Mouse (Mus musculus): ENCODE data around the gene E2f6. TPM values are rescaled to one million over a fixed set of nuclear protein-coding genes. Genes with fewer than 3 reads are reported as not detected.

The E2f6 gene
- total and polyA plus RNA-seq, 3 experiments = 46.7 to 84.1 (median 79.1) TPM

- TF ChIP-seq CTCF (IDR thresholded peaks at IDR 0.05) (no peak), EP300 (IDR thresholded peaks at IDR 0.05; ENCODE audit: insufficient read depth, low read depth, low read length) (no peak), POLR2A (IDR thresholded peaks at IDR 0.05; ENCODE audit: insufficient read depth, low read depth, low read length) (no peak)
- intact Hi-C loops (cut with DNase I) = no loop called here
- Histone ChIP-seq H3K4me3 (no peak overlapping the region), H3K27ac (no peak overlapping the region), H3K36me3 (ENCODE audit: control insufficient read depth, insufficient read depth, low read length) (peaks cover 4% of the 10 kb centered on the region), H3K79me2 (replicated peaks; ENCODE audit: control insufficient read depth, insufficient read depth, low read length) (no peaks in the 10 kb centered on the region), H3K27me3 (ENCODE audit: control insufficient read depth, insufficient read depth, low read length) (no peaks in the 10 kb centered on the region), H3K9ac (ENCODE audit: low read depth, low read length) (no peak overlapping the region), H3K4me1 (ENCODE audit: control insufficient read depth, insufficient read depth, low read length) (peaks cover 2% of the 10 kb centered on the region; the same call in 1 of the 2 replicates)
- 90% methylated on average over 4 of the region's 4 CpGs for WGBS
- no peak for DNase-seq
Observed at GRCm38 (mm10) chr12:16817147-16817546, 6.4 kb downstream of the E2f6 start.

GRCm38 (mm10) chr12:16818513-16818912 is 7.8 kb downstream of the E2f6 start:
- Histone ChIP-seq H3K79me2 (replicated peaks; ENCODE audit: control insufficient read depth, insufficient read depth, low read length) (no peaks in the 10 kb centered on the region), H3K27ac (no peak overlapping the region), H3K9ac (ENCODE audit: low read depth, low read length) (no peak overlapping the region), H3K27me3 (ENCODE audit: control insufficient read depth, insufficient read depth, low read length) (no peaks in the 10 kb centered on the region), H3K4me3 (no peak overlapping the region), H3K36me3 (ENCODE audit: control insufficient read depth, insufficient read depth, low read length) (peaks cover 2% of the 10 kb centered on the region), H3K4me1 (ENCODE audit: control insufficient read depth, insufficient read depth, low read length) (no peaks in the 10 kb centered on the region; the same call in 1 of the 2 replicates)
- intact Hi-C loops (cut with DNase I) = no loop called here
- TF ChIP-seq EP300 (IDR thresholded peaks at IDR 0.05; ENCODE audit: insufficient read depth, low read depth, low read length) (no peak), POLR2A (IDR thresholded peaks at IDR 0.05; ENCODE audit: insufficient read depth, low read depth, low read length) (no peak)
- 82% methylated on average over 11 of the region's 11 CpGs for WGBS
- DNase-seq = no peak

- no peak overlapping the region for H3K4me3 ChIP-seq
- H3K27me3 ChIP-seq (ENCODE audit: control insufficient read depth, insufficient read depth, low read length) = no peaks in the 10 kb centered on the region
- H3K36me3 ChIP-seq (ENCODE audit: control insufficient read depth, insufficient read depth, low read length) = peaks cover 2% of the 10 kb centered on the region; the same call in 1 of the 2 replicates
- peak overlapping the region; percentile 56 for H3K27ac ChIP-seq
- WGBS = 41% methylated on average over 7 of the region's 7 CpGs
- intact Hi-C loops (cut with DNase I) = loop anchor here (10.0 kb wide), 1 partner anchor 114 kb away; no protein-coding TSS in a partner anchor
- no peak for TF ChIP-seq POLR2A (IDR thresholded peaks at IDR 0.05; ENCODE audit: insufficient read depth, low read depth, low read length)
- peak; percentile 20; the same call in 1 of the 2 replicates for TF ChIP-seq CTCF (IDR thresholded peaks at IDR 0.05)
- H3K9ac ChIP-seq (ENCODE audit: low read depth, low read length) = no peak overlapping the region
- no peaks in the 10 kb centered on the region for H3K79me2 ChIP-seq (replicated peaks; ENCODE audit: control insufficient read depth, insufficient read depth, low read length)
- peak in 1 of 2 experiments; percentile 61 for DNase-seq
- no peaks in the 10 kb centered on the region; the same call in 1 of the 2 replicates for H3K4me1 ChIP-seq (ENCODE audit: control insufficient read depth, insufficient read depth, low read length)
Observed at GRCm38 (mm10) chr12:16820761-16821160, 10.0 kb downstream of the E2f6 start.

- Histone ChIP-seq H3K27ac (no peak overlapping the region), H3K4me3 (no peak overlapping the region), H3K27me3 (ENCODE audit: control insufficient read depth, insufficient read depth, low read length) (no peaks in the 10 kb centered on the region), H3K9ac (ENCODE audit: low read depth, low read length) (no peak overlapping the region), H3K79me2 (replicated peaks; ENCODE audit: control insufficient read depth, insufficient read depth, low read length) (no peaks in the 10 kb centered on the region), H3K36me3 (ENCODE audit: control insufficient read depth, insufficient read depth, low read length) (peaks cover 2% of the 10 kb centered on the region; the same call in 1 of the 2 replicates), H3K4me1 (ENCODE audit: control insufficient read depth, insufficient read depth, low read length) (no peaks in the 10 kb centered on the region; the same call in 1 of the 2 replicates)
- DNase-seq = no peak
- WGBS = 94% methylated on average over 10 of the region's 10 CpGs
- TF ChIP-seq EP300 (IDR thresholded peaks at IDR 0.05; ENCODE audit: insufficient read depth, low read depth, low read length) = no peak
- TF ChIP-seq POLR2A (IDR thresholded peaks at IDR 0.05; ENCODE audit: insufficient read depth, low read depth, low read length) = no peak
- no peak for TF ChIP-seq CTCF (IDR thresholded peaks at IDR 0.05)
- intact Hi-C loops (cut with DNase I) = loop anchor here (10.0 kb wide), 1 partner anchor 113 kb away; no protein-coding TSS in a partner anchor
Observed at GRCm38 (mm10) chr12:16822181-16822734, 11.5 kb downstream of the E2f6 start.

GRCm38 (mm10) chr12:16823701-16824100 is 12.9 kb downstream of the E2f6 start:
- intact Hi-C loops (cut with DNase I) = loop anchor here (10.0 kb wide), 1 partner anchor 111 kb away; no protein-coding TSS in a partner anchor
- Histone ChIP-seq H3K27ac (no peak overlapping the region), H3K27me3 (ENCODE audit: control insufficient read depth, insufficient read depth, low read length) (no peaks in the 10 kb centered on the region), H3K79me2 (replicated peaks; ENCODE audit: control insufficient read depth, insufficient read depth, low read length) (no peaks in the 10 kb centered on the region), H3K4me3 (no peak overlapping the region), H3K36me3 (ENCODE audit: control insufficient read depth, insufficient read depth, low read length) (peaks cover 2% of the 10 kb centered on the region; the same call in 1 of the 2 replicates), H3K4me1 (ENCODE audit: control insufficient read depth, insufficient read depth, low read length) (peaks cover 4% of the 10 kb centered on the region), H3K9ac (ENCODE audit: low read depth, low read length) (no peak overlapping the region)
- 76% methylated on average over 1 of the region's 1 CpGs for WGBS
- DNase-seq = no peak
- TF ChIP-seq EP300 (IDR thresholded peaks at IDR 0.05; ENCODE audit: insufficient read depth, low read depth, low read length) (no peak), CTCF (IDR thresholded peaks at IDR 0.05) (no peak), POLR2A (IDR thresholded peaks at IDR 0.05; ENCODE audit: insufficient read depth, low read depth, low read length) (no peak)

- no peaks in the 10 kb centered on the region for H3K27me3 ChIP-seq (ENCODE audit: control insufficient read depth, insufficient read depth, low read length)
- no peaks in the 10 kb centered on the region; the same call in 1 of the 2 replicates for H3K36me3 ChIP-seq (ENCODE audit: control insufficient read depth, insufficient read depth, low read length)
- peak; percentile 76 for TF ChIP-seq CTCF (IDR thresholded peaks at IDR 0.05)
- 0 out of 2 replicates have a peak, but pooled peaks have one; percentile 11 for TF ChIP-seq POLR2A (IDR thresholded peaks at IDR 0.05; ENCODE audit: insufficient read depth, low read depth, low read length)
- peak; percentile 57; the same call in 1 of the 2 replicates for TF ChIP-seq EP300 (IDR thresholded peaks at IDR 0.05; ENCODE audit: insufficient read depth, low read depth, low read length)
- intact Hi-C loops (cut with DNase I) = loop anchor here (5.0 to 10.0 kb wide), 3 partner anchors 106 to 184 kb away; partner anchors contain the start of gene 2410004P03Rik
- 3% methylated on average over 6 of the region's 6 CpGs for WGBS
- no peaks in the 10 kb centered on the region for H3K79me2 ChIP-seq (replicated peaks; ENCODE audit: control insufficient read depth, insufficient read depth, low read length)
- H3K9ac ChIP-seq (ENCODE audit: low read depth, low read length) = no peak overlapping the region
- no peak overlapping the region for H3K4me3 ChIP-seq
- peaks cover 13% of the 10 kb centered on the region for H3K4me1 ChIP-seq (ENCODE audit: control insufficient read depth, insufficient read depth, low read length)
- DNase-seq = peak; percentile 71 to 74
- no peak overlapping the region for H3K27ac ChIP-seq
Observed at GRCm38 (mm10) chr12:16828505-16828904, 17.7 kb downstream of the E2f6 start.

All from heart, adult 2 months (tissue).